Mouse (Mus musculus): ENCODE data around the gene Cpne4.

The Cpne4 gene

GRCm38 (mm10) chr9:105050257-105050656 is 503.2 kb downstream of the Cpne4 start:
- no peak for DNase-seq

- DNase-seq, result peak; percentile 86
Observed at GRCm38 (mm10) chr9:105053147-105053557, 506.1 kb downstream of the Cpne4 start, which contains the start of gene Mrpl3. TSS of gene Mrpl3 (plus strand) at chr9:105053239.

DNA sequence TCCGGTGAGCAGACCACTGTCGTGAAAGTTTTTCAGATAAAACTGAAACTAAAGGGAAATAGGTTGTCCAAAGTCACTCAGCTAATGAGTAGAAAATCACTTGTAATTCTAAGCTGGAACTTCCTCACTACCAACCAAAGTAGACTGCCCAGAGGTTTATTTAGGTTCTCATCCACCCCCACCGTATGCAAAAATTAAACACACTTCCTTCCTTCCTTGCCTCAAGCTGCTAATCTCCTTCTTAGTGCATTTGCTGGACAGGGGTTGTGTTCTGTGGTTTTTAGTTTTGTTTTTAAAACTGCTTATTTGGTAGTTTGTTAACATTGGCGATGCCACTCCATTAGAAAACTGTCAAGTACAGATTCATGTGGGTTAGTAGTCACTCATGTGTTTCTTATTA is 506.7 kb downstream of the Cpne4 start:
- DNase-seq, result no peak

DNA sequence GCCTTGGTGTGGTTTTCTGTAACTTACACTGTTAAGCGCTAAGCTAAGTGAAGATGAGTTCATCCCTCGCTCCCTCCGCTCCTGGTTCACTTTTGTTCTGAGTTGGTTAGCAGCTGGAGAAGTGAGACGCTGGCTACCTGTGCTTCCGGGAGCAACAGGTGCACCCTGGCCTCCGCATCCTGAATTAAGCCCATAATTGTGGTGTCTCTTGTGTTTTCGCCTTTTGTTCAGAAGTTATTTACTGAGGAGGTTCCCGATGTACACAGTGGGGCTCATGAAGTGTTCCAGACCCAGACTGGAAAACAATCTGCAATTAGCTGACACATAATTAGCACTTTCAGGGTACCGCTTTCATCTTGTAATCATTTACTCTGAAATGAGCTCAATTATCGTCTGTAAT is 522.0 kb downstream of the Cpne4 start:
- DNase-seq, result no peak

- no peak for DNase-seq
Observed at GRCm38 (mm10) chr9:105072991-105073748, 526.1 kb downstream of the Cpne4 start.

- no peak for DNase-seq
Observed at GRCm38 (mm10) chr9:105074851-105075250, 527.8 kb downstream of the Cpne4 start.

- DNase-seq, result no peak
Observed at GRCm38 (mm10) chr9:105076756-105077424, 529.8 kb downstream of the Cpne4 start.

- DNase-seq, result no peak
Observed at GRCm38 (mm10) chr9:105078460-105078859, 531.4 kb downstream of the Cpne4 start.

GRCm38 (mm10) chr9:105080246-105080645 is 533.2 kb downstream of the Cpne4 start:
- DNase-seq, result no peak
